Mouse (Mus musculus): ENCODE measurements at regions not wholly inside any gene's neighbourhood (a gene's known extent, or its start where the extent isn't known, plus 50 kb on each side); places are given as distances from the start of the nearest gene placed in this dataset.

DNA sequence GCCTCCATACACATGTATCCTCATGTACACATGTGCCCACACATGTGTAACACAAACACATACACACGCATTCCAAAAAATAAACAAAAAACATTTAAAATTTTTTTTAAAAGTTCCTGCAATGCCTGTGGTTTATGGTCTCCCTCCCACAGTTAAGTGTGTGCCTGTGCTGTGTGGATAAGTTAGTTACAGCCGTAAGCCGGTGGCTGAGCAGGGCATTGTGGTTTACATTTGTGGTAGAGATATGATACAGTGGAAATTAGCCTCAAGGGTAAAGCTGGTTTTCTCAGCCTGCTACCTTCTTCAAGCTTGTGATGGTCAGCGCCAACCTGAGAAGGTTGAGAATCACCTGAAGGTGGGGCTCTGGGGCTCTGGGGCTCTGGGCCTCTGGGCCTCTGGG, 484.0 kb upstream of the Kcnab2 start:
- no peaks in the 10 kb centered on the region for H3K4me1 ChIP-seq (ENCODE audit: insufficient read depth, low read length)
- no peak overlapping the region for H3K4me3 ChIP-seq (ENCODE audit: low read depth, low read length)
- no peak overlapping the region for H3K4me2 ChIP-seq (ENCODE audit: low read depth, low read length, poor library complexity, severe bottlenecking)
- no peak overlapping the region for H3K27ac ChIP-seq (ENCODE audit: low read depth, low read length)
- WGBS: 94% methylated on average over 4 of the region's 4 CpGs
- no peaks in the 10 kb centered on the region for H3K36me3 ChIP-seq (ENCODE audit: insufficient read depth, low read length)
- H3K27me3 ChIP-seq (ENCODE audit: insufficient read depth, low read length): no peaks in the 10 kb centered on the region
- ATAC-seq (ENCODE audit: low FRiP score) (no peak), DNase-seq (ENCODE audit: low spot score) (no peak)
- H3K9me3 ChIP-seq (ENCODE audit: low read length): no peaks in the 10 kb centered on the region
- no peak overlapping the region for H3K9ac ChIP-seq (replicated peaks; ENCODE audit: low read length, poor library complexity, severe bottlenecking)
- TF ChIP-seq CTCF (IDR thresholded peaks at IDR 0.05): no peak

DNA sequence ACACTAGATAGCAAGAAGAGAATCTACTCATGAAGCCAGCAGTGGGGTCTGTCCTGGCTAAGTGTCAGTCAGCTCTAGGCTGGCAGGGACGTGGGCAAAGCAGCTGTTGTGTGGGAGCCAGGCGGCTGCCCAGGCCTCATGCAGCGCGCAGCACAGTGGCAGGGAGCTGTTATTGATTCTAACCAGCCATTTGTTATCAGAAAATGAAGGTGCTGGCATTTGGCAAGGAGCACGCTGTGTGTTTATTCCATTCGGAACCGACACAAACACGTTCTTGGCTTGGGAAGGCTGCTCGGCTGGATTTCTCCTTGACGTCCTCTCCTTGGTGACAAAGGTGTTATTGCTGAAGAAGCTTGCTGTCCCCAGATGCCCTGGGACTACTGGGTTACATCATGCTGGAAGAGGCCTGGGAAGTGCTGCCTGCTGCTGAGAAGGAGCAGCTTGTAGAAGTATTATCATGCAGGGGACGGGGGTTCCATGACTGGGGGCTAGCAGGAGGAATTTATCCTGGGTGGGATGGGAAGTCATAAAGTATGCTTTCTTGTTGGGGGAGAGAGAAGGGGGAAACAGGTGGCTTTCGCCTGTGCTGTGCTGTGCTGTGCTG, 482.1 kb upstream of the Kcnab2 start:
- Histone ChIP-seq H3K4me3 (ENCODE audit: low read depth, low read length) (no peak overlapping the region), H3K9me3 (ENCODE audit: low read length) (no peaks in the 10 kb centered on the region), H3K27ac (ENCODE audit: low read depth, low read length) (no peak overlapping the region; the same call in 1 of the 2 replicates), H3K4me1 (ENCODE audit: insufficient read depth, low read length) (no peaks in the 10 kb centered on the region), H3K4me2 (ENCODE audit: low read depth, low read length, poor library complexity, severe bottlenecking) (no peak overlapping the region), H3K36me3 (ENCODE audit: insufficient read depth, low read length) (no peaks in the 10 kb centered on the region), H3K9ac (replicated peaks; ENCODE audit: low read length, poor library complexity, severe bottlenecking) (no peak overlapping the region), H3K27me3 (ENCODE audit: insufficient read depth, low read length) (no peaks in the 10 kb centered on the region)
- WGBS: 65% methylated on average over 12 of the region's 12 CpGs
- DNase-seq (ENCODE audit: low spot score) (peak; percentile 56), ATAC-seq (ENCODE audit: low FRiP score) (no peak)
- no peak for TF ChIP-seq CTCF (IDR thresholded peaks at IDR 0.05)

DNA sequence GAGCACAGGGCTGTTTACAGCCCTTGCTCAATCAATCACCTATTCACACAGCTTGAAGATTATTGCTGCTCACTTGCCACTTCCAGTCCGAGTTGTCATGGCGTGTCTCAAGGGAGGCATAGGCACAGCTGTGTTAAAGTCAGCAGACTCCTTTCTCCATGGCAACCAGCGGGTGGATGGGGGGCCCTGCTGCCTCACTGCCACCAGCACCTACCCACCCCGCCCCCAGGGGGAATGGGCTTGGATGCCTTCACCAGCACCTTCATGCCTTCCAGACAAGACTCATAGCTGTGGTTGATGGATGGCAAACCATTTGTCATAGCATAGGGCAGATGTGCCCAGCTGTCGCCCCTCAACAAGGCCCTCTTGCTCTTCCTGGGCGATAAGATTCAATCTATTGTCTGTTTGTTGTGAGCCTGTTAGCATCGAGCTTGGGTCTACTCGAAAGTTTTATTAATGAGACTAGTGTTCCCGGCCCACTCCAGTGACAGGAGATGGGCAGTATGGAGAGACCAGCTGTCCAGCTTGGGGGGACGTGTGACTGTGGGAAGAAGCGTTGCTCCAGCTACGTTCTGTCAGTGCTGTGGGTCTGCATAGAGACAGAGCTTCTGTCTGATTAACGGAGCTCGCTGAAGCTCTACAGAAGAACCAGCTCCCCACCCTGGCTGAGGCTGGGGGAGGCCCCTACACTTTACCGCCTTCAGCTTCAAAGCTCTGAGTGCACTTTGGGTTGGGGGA, 475.7 kb upstream of the Kcnab2 start:
- WGBS: 47% methylated on average over 15 of the region's 15 CpGs
- Histone ChIP-seq H3K4me3 (ENCODE audit: low read depth, low read length) (no peak overlapping the region), H3K27ac (ENCODE audit: low read depth, low read length) (peak overlapping the region; percentile 55; the same call in 1 of the 2 replicates), H3K4me2 (ENCODE audit: low read depth, low read length, poor library complexity, severe bottlenecking) (no peak overlapping the region), H3K36me3 (ENCODE audit: insufficient read depth, low read length) (no peaks in the 10 kb centered on the region), H3K9ac (replicated peaks; ENCODE audit: low read length, poor library complexity, severe bottlenecking) (no peak overlapping the region), H3K4me1 (ENCODE audit: insufficient read depth, low read length) (peaks cover 9% of the 10 kb centered on the region; the same call in 1 of the 2 replicates), H3K9me3 (ENCODE audit: low read length) (no peaks in the 10 kb centered on the region), H3K27me3 (ENCODE audit: insufficient read depth, low read length) (no peaks in the 10 kb centered on the region)
- no peak for TF ChIP-seq CTCF (IDR thresholded peaks at IDR 0.05)
- DNase-seq (ENCODE audit: low spot score): peak; percentile 69
- peak; percentile 38; the same call in 1 of the 2 replicates for ATAC-seq (ENCODE audit: low FRiP score)

DNA sequence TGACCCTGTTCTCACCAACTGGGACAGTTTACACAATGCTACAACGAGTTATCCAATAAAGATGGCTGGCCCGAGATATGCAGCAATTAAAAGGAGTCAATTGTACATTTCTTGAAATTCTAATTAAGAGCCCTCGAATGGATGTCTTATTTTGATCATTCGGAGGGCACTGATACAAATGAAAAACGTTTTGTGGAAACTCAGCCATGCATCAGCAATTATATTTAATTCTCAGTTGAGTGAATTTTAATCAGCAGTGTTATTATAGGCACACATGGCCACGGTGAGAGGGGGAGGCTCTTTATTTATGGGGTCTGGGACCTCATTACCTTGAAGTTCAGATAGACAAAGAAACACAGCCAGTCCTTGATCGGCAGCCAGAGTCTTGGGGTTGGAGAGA, 471.3 kb upstream of the Kcnab2 start:
- no peak for TF ChIP-seq CTCF (IDR thresholded peaks at IDR 0.05)
- no peaks in the 10 kb centered on the region for H3K27me3 ChIP-seq (ENCODE audit: insufficient read depth, low read length)
- no peaks in the 10 kb centered on the region for H3K36me3 ChIP-seq (ENCODE audit: insufficient read depth, low read length)
- DNase-seq (ENCODE audit: low spot score) (no peak), ATAC-seq (ENCODE audit: low FRiP score) (no peak)
- 60% methylated on average over 7 of the region's 7 CpGs for WGBS
- H3K4me1 ChIP-seq (ENCODE audit: insufficient read depth, low read length): peaks cover 8% of the 10 kb centered on the region; the same call in 1 of the 2 replicates
- no peaks in the 10 kb centered on the region for H3K9me3 ChIP-seq (ENCODE audit: low read length)
- H3K27ac ChIP-seq (ENCODE audit: low read depth, low read length): no peak overlapping the region
- no peak overlapping the region for H3K4me2 ChIP-seq (ENCODE audit: low read depth, low read length, poor library complexity, severe bottlenecking)
- H3K4me3 ChIP-seq (ENCODE audit: low read depth, low read length): no peak overlapping the region
- no peak overlapping the region for H3K9ac ChIP-seq (replicated peaks; ENCODE audit: low read length, poor library complexity, severe bottlenecking)

DNA sequence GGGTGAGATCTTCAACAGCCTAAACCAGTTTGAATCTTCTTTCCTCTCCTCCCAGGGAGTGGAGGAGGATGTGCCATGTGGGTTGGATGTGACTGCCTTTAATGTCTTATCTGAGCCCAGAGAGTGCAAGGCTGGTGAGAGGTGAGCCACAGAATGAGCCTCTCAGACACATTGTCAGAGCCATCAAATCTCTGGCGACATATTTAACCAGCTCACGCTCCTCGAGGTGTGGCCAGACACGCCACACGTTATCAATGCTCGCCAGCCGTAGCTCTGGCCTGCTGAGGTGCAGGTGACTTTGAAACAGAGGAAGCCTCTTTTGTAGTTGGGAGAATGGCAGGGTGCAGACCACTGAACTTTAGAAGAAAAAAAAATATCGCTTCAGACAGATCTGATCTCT, 463.5 kb upstream of the Kcnab2 start:
- no peaks in the 10 kb centered on the region for H3K36me3 ChIP-seq (ENCODE audit: insufficient read depth, low read length)
- WGBS: 85% methylated on average over 8 of the region's 8 CpGs
- ATAC-seq (ENCODE audit: low FRiP score) (no peak), DNase-seq (ENCODE audit: low spot score) (no peak)
- no peak overlapping the region for H3K27ac ChIP-seq (ENCODE audit: low read depth, low read length)
- no peaks in the 10 kb centered on the region for H3K27me3 ChIP-seq (ENCODE audit: insufficient read depth, low read length)
- no peak for TF ChIP-seq CTCF (IDR thresholded peaks at IDR 0.05)
- no peaks in the 10 kb centered on the region for H3K9me3 ChIP-seq (ENCODE audit: low read length)
- H3K9ac ChIP-seq (replicated peaks; ENCODE audit: low read length, poor library complexity, severe bottlenecking): no peak overlapping the region
- H3K4me2 ChIP-seq (ENCODE audit: low read depth, low read length, poor library complexity, severe bottlenecking): no peak overlapping the region
- H3K4me3 ChIP-seq (ENCODE audit: low read depth, low read length): no peak overlapping the region
- H3K4me1 ChIP-seq (ENCODE audit: insufficient read depth, low read length): no peaks in the 10 kb centered on the region

DNA sequence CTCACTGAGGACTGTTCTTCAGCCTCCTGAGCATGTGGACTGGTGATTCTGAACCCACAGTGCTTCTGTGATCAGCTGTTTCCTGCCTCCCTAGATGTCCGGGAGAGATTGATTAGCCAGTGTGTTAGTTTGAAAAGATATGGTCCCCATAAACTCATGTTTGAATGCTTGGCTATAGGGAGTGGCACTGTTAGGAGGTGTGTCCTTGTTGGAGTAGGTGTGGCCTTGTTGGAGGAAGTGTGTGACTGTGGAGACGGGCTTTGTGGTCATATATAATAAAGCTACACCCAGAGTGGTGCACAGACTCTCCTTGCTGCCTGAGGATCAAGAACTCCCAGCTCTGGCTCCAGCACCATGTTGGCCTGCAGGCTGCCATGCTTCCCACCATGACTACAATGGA, 458.9 kb upstream of the Kcnab2 start:
- Histone ChIP-seq H3K9me3 (ENCODE audit: low read length) (no peaks in the 10 kb centered on the region), H3K36me3 (ENCODE audit: insufficient read depth, low read length) (no peaks in the 10 kb centered on the region), H3K4me2 (ENCODE audit: low read depth, low read length, poor library complexity, severe bottlenecking) (no peak overlapping the region), H3K9ac (replicated peaks; ENCODE audit: low read length, poor library complexity, severe bottlenecking) (no peak overlapping the region), H3K27ac (ENCODE audit: low read depth, low read length) (no peak overlapping the region), H3K4me3 (ENCODE audit: low read depth, low read length) (no peak overlapping the region), H3K27me3 (ENCODE audit: insufficient read depth, low read length) (no peaks in the 10 kb centered on the region), H3K4me1 (ENCODE audit: insufficient read depth, low read length) (no peaks in the 10 kb centered on the region)
- no peak for TF ChIP-seq CTCF (IDR thresholded peaks at IDR 0.05)
- DNase-seq (ENCODE audit: low spot score): no peak
- ATAC-seq (ENCODE audit: low FRiP score): no peak
- 80% methylated on average over 2 of the region's 2 CpGs for WGBS
